Mouse (Mus musculus) left cerebral cortex, postnatal 25 days (tissue): ENCODE data around the gene Clasp1. TPM values are rescaled to one million over a fixed set of nuclear protein-coding genes. Genes with fewer than 3 reads are reported as not detected.

ENCODE experiments used
- DNase-seq, 2 experiments: peaks; one replicate each; pipeline ENCODE4 v3.0.0; 2022; ENCODE audit warnings: low spot score in 2 of 2, mixed read lengths in 1 of 2
- intact Hi-C: fragments of 180-260 bp; cut with DNase I; formaldehyde crosslinking; loops from one replicate; pipeline ENCODE4 v1.15.1; 2025
- total RNA-seq, 2 experiments: library from RNA; stranded (reverse); gene quantifications; 2 replicates each; pipeline ENCODE4 v1.2.3; 2021

Clasp1 gene
- 100 to 1,000 TPM; 106 to 112 TPM for total RNA-seq

GRCm38 (mm10) chr1:118388757-118389453 is at the start of gene Clasp1:
TSS of gene Clasp1 (plus strand) at chr1:118389058.
- peak; percentile 95 to 98 for DNase-seq
- intact Hi-C loops = loop anchor here (1.0 to 5.0 kb wide), 4 partner anchors 52 to 88 kb away; partner anchors contain the start of gene Tsn

- DNase-seq = no peak
- intact Hi-C loops = no loop called here
These were observed 45.0 kb upstream of the Clasp1 start for GRCm38 (mm10) chr1:118343649-118344435.

GRCm38 (mm10) chr1:118349922-118350321 is 38.9 kb upstream of the Clasp1 start:
- intact Hi-C loops = no loop called here
- DNase-seq = no peak

- intact Hi-C loops = no loop called here
- DNase-seq = no peak
These were observed 29.6 kb upstream of the Clasp1 start for GRCm38 (mm10) chr1:118359071-118359761.

GRCm38 (mm10) chr1:118367970-118368369 is 20.9 kb upstream of the Clasp1 start:
- intact Hi-C loops = no loop called here
- DNase-seq = no peak

GRCm38 (mm10) chr1:118368721-118369461 is 20.0 kb upstream of the Clasp1 start:
- DNase-seq = no peak
- intact Hi-C loops = no loop called here

- DNase-seq = peak in 1 of 2 experiments; percentile 30
- intact Hi-C loops = no loop called here
These were observed 11.1 kb upstream of the Clasp1 start for GRCm38 (mm10) chr1:118377784-118378183.

- intact Hi-C loops = no loop called here
- no peak for DNase-seq
These were observed 8.6 kb upstream of the Clasp1 start for GRCm38 (mm10) chr1:118380105-118380786.

- intact Hi-C loops = loop anchor here (2.0 to 5.0 kb wide), 3 partner anchors 51 to 89 kb away; partner anchors contain the start of gene Tsn
- peak; percentile 68 to 77 for DNase-seq
These were observed 616 bp upstream of the Clasp1 start for GRCm38 (mm10) chr1:118388127-118388756.

- DNase-seq = peak; percentile 40 to 56
- intact Hi-C loops = loop anchor here (1.0 to 5.0 kb wide), 5 partner anchors 48 to 88 kb away; partner anchors contain the start of gene Tsn
These were observed 802 bp downstream of the Clasp1 start for GRCm38 (mm10) chr1:118389454-118390265.

GRCm38 (mm10) chr1:118390266-118390660 is 1.4 kb downstream of the Clasp1 start:
- intact Hi-C loops = loop anchor here (5.0 kb wide), 1 partner anchor 47 kb away; no protein-coding TSS in a partner anchor

GRCm38 (mm10) chr1:118390871-118391387 is 2.1 kb downstream of the Clasp1 start:
- DNase-seq = no peak
- intact Hi-C loops = loop anchor here (5.0 kb wide), 1 partner anchor 46 kb away; no protein-coding TSS in a partner anchor

More at GRCm38 (mm10) chr1:118390266-118390660, 1.4 kb downstream of the Clasp1 start:
- DNase-seq = no peak

GRCm38 (mm10) chr1:118392246-118392645 is 3.4 kb downstream of the Clasp1 start:
- intact Hi-C loops = loop anchor here (5.0 kb wide), 1 partner anchor 45 kb away; no protein-coding TSS in a partner anchor
- no peak for DNase-seq

GRCm38 (mm10) chr1:118393916-118394315 is 5.1 kb downstream of the Clasp1 start:
- intact Hi-C loops = loop anchor here (5.0 kb wide), 1 partner anchor 43 kb away; no protein-coding TSS in a partner anchor
- no peak for DNase-seq

GRCm38 (mm10) chr1:118397866-118398265 is 9.0 kb downstream of the Clasp1 start:
- DNase-seq = no peak
- intact Hi-C loops = no loop called here

GRCm38 (mm10) chr1:118398567-118398966 is 9.7 kb downstream of the Clasp1 start:
- no peak for DNase-seq
- intact Hi-C loops = no loop called here
